Mouse (Mus musculus) ovary, postnatal 10 days (tissue): ENCODE data around the gene Spata20.

Experiments
- DNase-seq: peaks from one replicate; pipeline ENCODE4 v3.0.0; 2022; ENCODE audit warnings: low spot score

Gene Spata20

DNA sequence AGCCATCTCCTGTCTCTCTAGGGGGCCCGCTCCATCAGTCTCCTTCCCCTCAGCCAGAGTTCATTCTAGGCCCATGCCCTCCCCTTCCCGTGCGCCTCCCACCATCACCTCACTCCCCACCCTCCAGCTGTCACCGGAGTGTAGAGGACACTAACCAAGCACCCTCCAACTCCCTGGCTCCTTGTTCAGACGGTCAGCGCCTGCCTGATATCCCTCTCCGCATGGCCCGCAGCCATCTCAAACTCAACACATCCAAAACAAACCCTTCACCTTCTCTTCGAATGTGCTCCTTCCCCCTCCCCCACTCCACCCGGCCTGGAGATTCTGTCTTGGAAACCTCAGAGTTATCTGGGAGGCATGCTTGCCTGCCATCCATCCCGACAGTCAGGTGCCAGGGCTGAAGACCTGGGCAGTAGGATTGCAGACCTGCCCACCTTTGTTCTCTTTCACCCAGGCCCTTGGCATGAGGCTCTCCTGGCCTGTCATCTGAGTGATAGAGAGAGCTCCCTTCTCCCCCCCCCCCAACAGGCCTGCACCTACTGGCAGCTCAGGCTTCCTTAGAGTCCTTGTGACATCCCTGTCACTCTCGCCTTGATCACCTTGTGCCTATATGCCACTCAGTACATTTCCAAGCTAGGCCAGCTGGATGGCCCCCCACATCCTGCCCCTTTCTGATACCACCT is 34.7 kb downstream of the Spata20 start:
- no peak for DNase-seq

DNA sequence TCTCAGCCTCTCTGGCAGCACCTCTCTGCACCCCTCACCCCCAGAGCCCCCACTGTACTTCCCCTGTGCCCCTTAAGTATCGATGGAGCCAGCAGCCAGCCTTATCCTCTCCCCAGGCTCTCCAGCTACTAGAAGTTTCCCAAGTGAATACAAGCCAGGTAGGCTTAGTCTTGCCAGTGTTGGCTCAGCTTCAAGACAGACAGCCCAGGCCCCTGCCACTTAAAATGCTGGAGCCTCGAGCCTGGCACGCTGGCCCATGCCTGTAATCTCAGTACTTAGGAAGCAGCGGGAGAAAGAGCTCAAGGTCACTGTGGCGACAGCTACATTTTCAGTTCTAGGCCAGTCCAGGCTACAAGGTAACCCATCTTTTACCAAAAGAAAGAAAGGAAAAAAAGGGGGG is 36.1 kb downstream of the Spata20 start:
- no peak for DNase-seq

DNA sequence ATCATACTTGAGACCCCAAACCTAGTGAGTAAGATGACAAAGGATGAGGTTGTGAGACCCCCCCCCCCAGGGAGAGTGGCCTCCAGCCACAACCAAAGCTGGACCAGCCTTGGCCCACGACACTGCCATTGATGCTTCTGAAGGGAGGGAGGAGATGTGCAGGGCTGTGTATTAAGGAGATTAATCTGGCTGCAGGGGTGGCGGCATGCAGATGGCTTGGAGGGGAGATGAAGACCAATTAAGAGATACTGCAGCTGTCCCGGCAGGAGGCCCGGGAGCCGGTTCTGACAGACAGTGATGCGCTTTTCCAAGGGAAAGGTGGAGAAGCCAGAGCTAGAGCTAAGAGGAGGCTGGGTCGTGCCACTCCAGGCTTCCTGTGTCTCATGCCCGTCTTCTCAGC is 36.7 kb downstream of the Spata20 start:
- no peak for DNase-seq

DNA sequence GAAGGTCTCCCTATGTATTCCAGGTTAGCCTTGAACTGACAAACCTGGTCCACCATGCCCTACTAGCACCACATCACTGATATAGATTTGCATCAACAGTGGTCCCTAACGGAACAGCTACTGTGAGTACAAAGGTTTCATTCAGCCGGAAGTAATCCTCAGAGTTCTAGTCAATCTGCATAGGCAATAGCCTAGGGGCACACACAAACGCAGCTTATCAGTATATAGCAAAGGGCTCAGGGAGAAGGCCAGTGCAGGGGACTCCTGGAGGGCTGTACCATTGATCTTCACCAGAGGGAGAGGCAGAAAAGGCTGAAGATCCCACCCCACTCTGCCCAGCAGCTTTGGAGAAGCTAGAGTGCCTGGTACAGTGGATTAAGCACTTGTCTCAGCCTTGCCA is 39.0 kb downstream of the Spata20 start:
- DNase-seq: no peak

DNA sequence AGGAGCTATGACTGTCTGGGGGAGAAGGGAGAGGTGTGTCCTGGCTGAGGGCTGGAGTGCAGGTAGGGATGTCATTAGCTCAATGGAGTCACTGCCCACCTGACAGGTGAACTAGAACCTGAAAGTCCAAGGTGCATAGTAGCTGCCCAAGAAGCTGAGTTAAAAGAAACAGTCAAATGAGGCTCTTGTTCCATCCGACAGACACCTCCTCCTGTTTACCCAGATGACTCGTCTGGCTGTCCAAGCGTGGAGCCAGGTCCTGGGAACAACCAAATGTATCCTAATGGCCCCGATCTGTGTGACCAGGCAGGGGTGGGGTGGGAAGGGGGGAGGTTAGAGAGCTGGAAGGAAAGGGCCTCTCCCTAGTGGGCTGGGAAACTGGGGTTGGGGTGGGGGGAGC is 40.7 kb downstream of the Spata20 start:
- DNase-seq: no peak

DNA sequence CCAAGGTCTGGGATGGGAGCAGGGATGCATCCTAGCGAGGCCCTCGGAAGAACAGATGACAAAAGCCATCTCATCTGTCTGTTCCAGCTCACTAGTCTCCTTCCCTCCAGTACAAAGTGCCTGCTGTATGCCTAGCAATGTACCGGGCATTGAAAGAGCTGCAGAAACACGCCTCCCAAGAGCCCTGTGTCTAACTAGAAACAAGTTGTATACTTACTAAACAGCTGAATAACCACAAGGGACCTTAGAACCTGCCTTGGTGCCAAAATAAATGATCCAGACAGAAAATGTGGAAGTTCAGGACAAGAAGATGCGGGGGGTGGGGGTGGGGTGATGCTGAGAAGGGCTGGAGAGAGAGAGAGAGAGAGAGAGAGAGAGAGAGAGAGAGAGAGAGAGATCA is 41.1 kb downstream of the Spata20 start:
- DNase-seq: no peak

DNA sequence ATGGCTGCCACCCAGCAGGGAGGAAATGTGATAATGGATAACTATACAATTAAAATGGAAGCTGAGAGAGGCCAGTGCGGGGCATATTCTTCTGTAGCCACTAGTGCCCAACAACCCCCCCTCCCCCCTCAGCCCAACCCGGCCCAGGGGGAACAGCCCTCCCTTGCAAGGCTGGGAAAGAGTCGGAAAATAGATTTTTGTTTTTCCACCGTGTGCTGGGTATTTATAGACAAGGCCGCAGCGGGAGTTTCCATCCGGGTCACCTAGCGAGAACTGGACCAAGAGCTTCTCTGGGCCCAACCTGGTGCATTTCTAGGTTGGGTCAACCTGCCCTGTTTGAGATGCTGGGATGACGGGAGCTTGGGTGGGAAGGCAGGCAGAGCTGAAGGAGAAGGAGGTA is 44.2 kb downstream of the Spata20 start:
- no peak for DNase-seq

DNA sequence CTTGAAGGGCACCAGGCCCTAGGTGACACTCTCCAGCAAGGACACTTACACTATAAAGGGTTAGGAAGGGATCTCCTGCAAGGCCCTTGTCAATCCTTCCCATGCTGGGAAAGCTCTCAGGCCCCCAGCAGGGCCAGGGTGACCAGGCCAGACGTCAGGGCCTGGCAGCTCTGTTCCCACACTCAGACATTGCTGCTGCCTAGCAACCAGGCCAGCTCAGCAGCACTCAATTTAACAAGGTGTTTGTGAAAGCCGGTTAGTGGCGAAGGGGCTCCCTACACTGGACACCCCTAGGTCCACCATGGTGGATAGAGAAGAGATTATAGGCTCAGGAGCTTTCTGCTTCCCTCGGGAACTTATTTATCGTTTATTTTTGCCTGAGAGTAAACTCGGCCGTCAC is 44.9 kb downstream of the Spata20 start:
- DNase-seq: no peak

DNA sequence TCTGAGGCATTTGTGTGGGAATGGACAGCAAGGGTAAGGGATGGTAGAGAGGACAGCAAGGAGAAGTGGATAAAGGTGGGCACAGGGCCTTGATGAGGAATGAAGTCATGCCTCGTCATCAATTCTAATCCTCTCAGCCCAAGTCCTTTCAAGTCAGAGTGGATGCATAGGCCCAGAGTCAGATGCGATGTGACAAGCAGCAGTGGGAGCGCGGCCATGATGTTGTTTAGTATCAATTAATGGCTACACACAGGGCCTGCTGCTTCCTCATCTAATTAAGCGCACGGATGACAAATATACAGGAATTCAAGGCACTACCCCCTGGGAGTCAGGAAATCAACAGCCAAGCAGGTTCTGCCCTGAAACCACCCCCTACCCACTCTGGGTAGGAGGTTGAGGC is 45.6 kb downstream of the Spata20 start:
- DNase-seq: no peak

DNA sequence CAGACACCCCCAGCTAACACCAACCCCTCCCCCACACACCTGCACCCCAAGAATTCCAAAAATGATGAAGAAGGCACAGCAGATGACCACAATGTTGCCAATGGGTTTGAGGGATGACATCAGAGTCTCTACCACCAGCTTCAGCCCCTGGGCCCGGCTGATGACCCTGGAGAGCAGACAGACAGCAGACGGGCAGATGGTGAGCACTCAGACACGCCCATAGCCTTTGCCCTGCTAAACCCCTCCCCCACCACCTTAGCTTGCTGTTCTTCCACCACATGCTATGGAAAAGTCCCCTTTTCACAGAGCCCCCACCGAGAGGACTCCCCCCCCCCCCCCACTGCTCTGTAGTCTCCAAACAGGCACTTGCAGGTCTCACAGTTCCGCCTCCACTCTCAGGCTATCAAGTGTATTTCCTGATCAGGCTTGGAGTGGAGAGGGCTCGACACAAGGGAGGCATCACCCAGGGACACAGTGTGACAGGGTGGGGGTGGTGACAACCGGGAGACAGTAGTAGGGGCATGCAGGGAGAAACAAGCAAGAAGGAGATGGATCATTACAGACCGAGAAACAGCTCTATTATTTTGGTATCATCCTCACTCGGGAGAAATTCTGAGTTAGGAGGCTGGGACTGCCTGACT is 56.8 kb downstream of the Spata20 start:
- DNase-seq: no peak
